Mouse (Mus musculus): ENCODE measurements around the gene Fxyd6. TPM values are rescaled to one million over a fixed set of nuclear protein-coding genes. Genes with fewer than 3 reads are reported as not detected.

Gene Fxyd6
- total RNA-seq (2014; rRNA removed) (482 and 524 TPM in 2 replicates), polyA plus RNA-seq (2015; fragmentation: Nextera tagmentation; extraction: Ambion mirVana) (944 and 984 TPM in 2 replicates)

- no peaks in the 10 kb centered on the region for H3K36me3 ChIP-seq (ENCODE audit: insufficient read depth, low read length)
- DNase-seq (ENCODE audit: low spot score) = peak; percentile 81
Observed at GRCm38 (mm10) chr9:45370117-45370561, at the start of gene Fxyd6. Fxyd6 (plus strand) TSS chr9:45370185.

GRCm38 (mm10) chr9:45321465-45321864 is 48.5 kb upstream of the Fxyd6 start:
- Histone ChIP-seq H3K27me3 (ENCODE audit: insufficient read depth, low read length) (no peaks in the 10 kb centered on the region), H3K4me2 (ENCODE audit: low read depth, low read length, poor library complexity, severe bottlenecking) (no peak overlapping the region), H3K9ac (replicated peaks; ENCODE audit: low read length, poor library complexity, severe bottlenecking) (no peak overlapping the region), H3K36me3 (ENCODE audit: insufficient read depth, low read length) (no peaks in the 10 kb centered on the region), H3K4me1 (ENCODE audit: insufficient read depth, low read length) (no peaks in the 10 kb centered on the region), H3K4me3 (ENCODE audit: low read depth, low read length) (no peak overlapping the region), H3K9me3 (ENCODE audit: low read length) (no peaks in the 10 kb centered on the region), H3K27ac (ENCODE audit: low read depth, low read length) (no peak overlapping the region)
- ATAC-seq (ENCODE audit: low FRiP score) = no peak
- no peak for TF ChIP-seq CTCF (IDR thresholded peaks at IDR 0.05)
- WGBS = 77% methylated on average over 6 of the region's 6 CpGs
- DNase-seq (ENCODE audit: low spot score) = peak; percentile 82

More at GRCm38 (mm10) chr9:45370117-45370561, at the start of gene Fxyd6:
- peak; percentile 74 for ATAC-seq (ENCODE audit: low FRiP score)
- peaks cover 7% of the 10 kb centered on the region for H3K4me1 ChIP-seq (ENCODE audit: insufficient read depth, low read length)
- H3K9me3 ChIP-seq (ENCODE audit: low read length) = no peaks in the 10 kb centered on the region
- H3K27ac ChIP-seq (ENCODE audit: low read depth, low read length) = peak within 1 kb of the TSS; percentile 89
- no peak; the same call in 1 of the 2 replicates for TF ChIP-seq CTCF (IDR thresholded peaks at IDR 0.05)
- H3K27me3 ChIP-seq (ENCODE audit: insufficient read depth, low read length) = no peaks in the 10 kb centered on the region
- WGBS = under 1% methylated on average over 28 of the region's 28 CpGs
- peak within 1 kb of the TSS; percentile 58 for H3K4me2 ChIP-seq (ENCODE audit: low read depth, low read length, poor library complexity, severe bottlenecking)
- peak within 1 kb of the TSS; percentile 86 for H3K9ac ChIP-seq (replicated peaks; ENCODE audit: low read length, poor library complexity, severe bottlenecking)
- H3K4me3 ChIP-seq (ENCODE audit: low read depth, low read length) = peak within 1 kb of the TSS; percentile 76

- Histone ChIP-seq H3K9ac (replicated peaks; ENCODE audit: low read length, poor library complexity, severe bottlenecking) (no peak overlapping the region), H3K9me3 (ENCODE audit: low read length) (no peaks in the 10 kb centered on the region), H3K4me3 (ENCODE audit: low read depth, low read length) (no peak overlapping the region), H3K36me3 (ENCODE audit: insufficient read depth, low read length) (no peaks in the 10 kb centered on the region), H3K4me1 (ENCODE audit: insufficient read depth, low read length) (no peaks in the 10 kb centered on the region), H3K27ac (ENCODE audit: low read depth, low read length) (no peak overlapping the region), H3K27me3 (ENCODE audit: insufficient read depth, low read length) (no peaks in the 10 kb centered on the region), H3K4me2 (ENCODE audit: low read depth, low read length, poor library complexity, severe bottlenecking) (no peak overlapping the region)
- no peak for TF ChIP-seq CTCF (IDR thresholded peaks at IDR 0.05)
- ATAC-seq (ENCODE audit: low FRiP score) = no peak
- no peak for DNase-seq (ENCODE audit: low spot score)
- WGBS = 85% methylated on average over 4 of the region's 4 CpGs
Observed at GRCm38 (mm10) chr9:45321946-45322430, 48.0 kb upstream of the Fxyd6 start.

GRCm38 (mm10) chr9:45326390-45326789 is 43.6 kb upstream of the Fxyd6 start:
- TF ChIP-seq CTCF (IDR thresholded peaks at IDR 0.05) = no peak
- no peaks in the 10 kb centered on the region for H3K27me3 ChIP-seq (ENCODE audit: insufficient read depth, low read length)
- 88% methylated on average over 9 of the region's 9 CpGs for WGBS

GRCm38 (mm10) chr9:45328263-45328662 is 41.7 kb upstream of the Fxyd6 start:
- Histone ChIP-seq H3K27ac (ENCODE audit: low read depth, low read length) (no peak overlapping the region), H3K4me1 (ENCODE audit: insufficient read depth, low read length) (no peaks in the 10 kb centered on the region), H3K27me3 (ENCODE audit: insufficient read depth, low read length) (no peaks in the 10 kb centered on the region), H3K4me3 (ENCODE audit: low read depth, low read length) (no peak overlapping the region), H3K9ac (replicated peaks; ENCODE audit: low read length, poor library complexity, severe bottlenecking) (no peak overlapping the region), H3K9me3 (ENCODE audit: low read length) (no peaks in the 10 kb centered on the region), H3K36me3 (ENCODE audit: insufficient read depth, low read length) (no peaks in the 10 kb centered on the region), H3K4me2 (ENCODE audit: low read depth, low read length, poor library complexity, severe bottlenecking) (no peak overlapping the region)
- WGBS = 90% methylated on average over 4 of the region's 4 CpGs
- no peak for TF ChIP-seq CTCF (IDR thresholded peaks at IDR 0.05)
- DNase-seq (ENCODE audit: low spot score) (no peak), ATAC-seq (ENCODE audit: low FRiP score) (no peak)

More at GRCm38 (mm10) chr9:45326390-45326789, 43.6 kb upstream of the Fxyd6 start:
- Histone ChIP-seq H3K4me1 (ENCODE audit: insufficient read depth, low read length) (no peaks in the 10 kb centered on the region), H3K9ac (replicated peaks; ENCODE audit: low read length, poor library complexity, severe bottlenecking) (no peak overlapping the region), H3K9me3 (ENCODE audit: low read length) (no peaks in the 10 kb centered on the region), H3K36me3 (ENCODE audit: insufficient read depth, low read length) (no peaks in the 10 kb centered on the region), H3K4me3 (ENCODE audit: low read depth, low read length) (no peak overlapping the region), H3K4me2 (ENCODE audit: low read depth, low read length, poor library complexity, severe bottlenecking) (no peak overlapping the region), H3K27ac (ENCODE audit: low read depth, low read length) (no peak overlapping the region)
- ATAC-seq (ENCODE audit: low FRiP score) (no peak), DNase-seq (ENCODE audit: low spot score) (no peak)

- WGBS = 91% methylated on average over 6 of the region's 6 CpGs
- no peak overlapping the region for H3K4me3 ChIP-seq (ENCODE audit: low read depth, low read length)
- H3K27me3 ChIP-seq (ENCODE audit: insufficient read depth, low read length) = no peaks in the 10 kb centered on the region
- ATAC-seq (ENCODE audit: low FRiP score) (no peak), DNase-seq (ENCODE audit: low spot score) (no peak)
- TF ChIP-seq CTCF (IDR thresholded peaks at IDR 0.05) = no peak
- H3K4me2 ChIP-seq (ENCODE audit: low read depth, low read length, poor library complexity, severe bottlenecking) = no peak overlapping the region
- no peaks in the 10 kb centered on the region for H3K36me3 ChIP-seq (ENCODE audit: insufficient read depth, low read length)
- H3K4me1 ChIP-seq (ENCODE audit: insufficient read depth, low read length) = no peaks in the 10 kb centered on the region
- H3K9ac ChIP-seq (replicated peaks; ENCODE audit: low read length, poor library complexity, severe bottlenecking) = no peak overlapping the region
- no peak overlapping the region for H3K27ac ChIP-seq (ENCODE audit: low read depth, low read length)
- H3K9me3 ChIP-seq (ENCODE audit: low read length) = no peaks in the 10 kb centered on the region
Observed at GRCm38 (mm10) chr9:45329577-45329976, 40.4 kb upstream of the Fxyd6 start.
